Mouse (Mus musculus): Measurements from ENCODE around the gene Tpi1. TPM values are rescaled to one million over a fixed set of nuclear protein-coding genes. Genes with fewer than 3 reads are reported as not detected.

The Tpi1 gene
- polyA plus RNA-seq, 1 experiment, result not detected

DNA sequence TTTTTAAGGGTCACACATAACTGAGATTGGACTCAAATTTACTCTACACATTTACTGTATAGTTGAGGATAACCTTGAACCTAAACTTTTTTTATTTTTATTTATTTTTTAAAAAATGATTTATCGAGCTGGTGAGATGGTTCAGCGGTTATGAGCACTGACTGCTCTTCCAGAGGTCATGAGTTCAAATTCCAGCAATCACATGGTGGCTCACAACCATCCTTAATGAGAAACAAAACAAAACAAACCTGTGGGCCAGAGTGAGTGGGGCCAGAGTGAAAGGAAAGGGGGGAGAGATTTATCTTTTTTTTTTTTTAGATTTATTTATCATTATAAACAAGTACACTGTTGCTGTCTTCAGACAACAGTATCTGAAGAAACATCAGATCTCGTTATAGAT is 22.2 kb downstream of the Tpi1 start:
- no peaks in the 10 kb centered on the region for H3K4me1 ChIP-seq (ENCODE audit: control insufficient read depth, insufficient read depth, low read length)
- no peak overlapping the region for H3K27ac ChIP-seq (ENCODE audit: insufficient read depth, low read depth, low read length)
- 91% methylated on average over 3 of the region's 3 CpGs for WGBS
- H3K4me3 ChIP-seq (ENCODE audit: insufficient read depth, low read depth, low read length), result no peak overlapping the region
- TF ChIP-seq POLR2A (IDR thresholded peaks at IDR 0.05; ENCODE audit: insufficient read depth, low read depth, low read length) (no peak), CTCF (IDR thresholded peaks at IDR 0.05; ENCODE audit: insufficient read depth, low read depth, low read length) (no peak)

DNA sequence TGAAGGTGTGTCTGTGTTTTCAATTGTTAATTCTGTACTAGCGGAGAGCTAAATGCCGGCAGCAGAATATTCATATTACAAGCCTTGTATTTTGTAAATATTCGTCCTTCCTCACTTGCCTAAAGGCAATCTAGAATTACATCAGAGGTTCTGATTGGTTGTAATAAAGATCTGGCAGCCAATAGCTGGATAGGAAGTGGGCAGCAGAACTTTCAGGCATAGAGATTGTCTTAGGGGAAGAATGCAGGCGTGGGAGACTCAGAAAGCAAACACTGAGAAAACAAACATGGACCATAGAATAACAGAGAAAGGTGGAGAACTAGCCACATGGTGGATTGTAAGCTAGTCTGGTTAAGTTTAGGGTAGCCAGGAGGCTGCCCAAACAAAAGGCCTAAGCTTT is 24.0 kb downstream of the Tpi1 start:
- no peaks in the 10 kb centered on the region for H3K4me1 ChIP-seq (ENCODE audit: control insufficient read depth, insufficient read depth, low read length)
- TF ChIP-seq CTCF (IDR thresholded peaks at IDR 0.05; ENCODE audit: insufficient read depth, low read depth, low read length) (no peak), POLR2A (IDR thresholded peaks at IDR 0.05; ENCODE audit: insufficient read depth, low read depth, low read length) (no peak)
- H3K27ac ChIP-seq (ENCODE audit: insufficient read depth, low read depth, low read length), result peak overlapping the region; percentile 52; the same call in 1 of the 2 replicates
- 39% methylated on average over 4 of the region's 4 CpGs for WGBS
- no peak overlapping the region for H3K4me3 ChIP-seq (ENCODE audit: insufficient read depth, low read depth, low read length)

- peak overlapping the region; percentile 52; the same call in 1 of the 2 replicates for H3K27ac ChIP-seq (ENCODE audit: insufficient read depth, low read depth, low read length)
These were observed 24.6 kb downstream of the Tpi1 start for GRCm38 (mm10) chr6:124789519-124789918.

GRCm38 (mm10) chr6:124787722-124788121 is 26.4 kb downstream of the Tpi1 start:
- no peak overlapping the region for H3K27ac ChIP-seq (ENCODE audit: insufficient read depth, low read depth, low read length)
- 80% methylated on average over 10 of the region's 10 CpGs for WGBS

More at GRCm38 (mm10) chr6:124789519-124789918, 24.6 kb downstream of the Tpi1 start:
- WGBS, result 83% methylated on average over 4 of the region's 4 CpGs
- H3K4me3 ChIP-seq (ENCODE audit: insufficient read depth, low read depth, low read length), result no peak overlapping the region
- TF ChIP-seq CTCF (IDR thresholded peaks at IDR 0.05; ENCODE audit: insufficient read depth, low read depth, low read length) (no peak), POLR2A (IDR thresholded peaks at IDR 0.05; ENCODE audit: insufficient read depth, low read depth, low read length) (no peak)
- H3K4me1 ChIP-seq (ENCODE audit: control insufficient read depth, insufficient read depth, low read length), result no peaks in the 10 kb centered on the region

GRCm38 (mm10) chr6:124786756-124787420 is 27.2 kb downstream of the Tpi1 start:
- 47% methylated on average over 8 of the region's 8 CpGs for WGBS
- Histone ChIP-seq H3K4me1 (ENCODE audit: control insufficient read depth, insufficient read depth, low read length) (peaks cover 4% of the 10 kb centered on the region; the same call in 1 of the 2 replicates), H3K4me3 (ENCODE audit: insufficient read depth, low read depth, low read length) (no peak overlapping the region), H3K27ac (ENCODE audit: insufficient read depth, low read depth, low read length) (no peak overlapping the region)
- TF ChIP-seq POLR2A (IDR thresholded peaks at IDR 0.05; ENCODE audit: insufficient read depth, low read depth, low read length) (no peak), CTCF (IDR thresholded peaks at IDR 0.05; ENCODE audit: insufficient read depth, low read depth, low read length) (no peak)

More at GRCm38 (mm10) chr6:124787722-124788121, 26.4 kb downstream of the Tpi1 start:
- TF ChIP-seq POLR2A (IDR thresholded peaks at IDR 0.05; ENCODE audit: insufficient read depth, low read depth, low read length) (no peak), CTCF (IDR thresholded peaks at IDR 0.05; ENCODE audit: insufficient read depth, low read depth, low read length) (no peak)
- Histone ChIP-seq H3K4me3 (ENCODE audit: insufficient read depth, low read depth, low read length) (no peak overlapping the region), H3K4me1 (ENCODE audit: control insufficient read depth, insufficient read depth, low read length) (no peaks in the 10 kb centered on the region)

DNA sequence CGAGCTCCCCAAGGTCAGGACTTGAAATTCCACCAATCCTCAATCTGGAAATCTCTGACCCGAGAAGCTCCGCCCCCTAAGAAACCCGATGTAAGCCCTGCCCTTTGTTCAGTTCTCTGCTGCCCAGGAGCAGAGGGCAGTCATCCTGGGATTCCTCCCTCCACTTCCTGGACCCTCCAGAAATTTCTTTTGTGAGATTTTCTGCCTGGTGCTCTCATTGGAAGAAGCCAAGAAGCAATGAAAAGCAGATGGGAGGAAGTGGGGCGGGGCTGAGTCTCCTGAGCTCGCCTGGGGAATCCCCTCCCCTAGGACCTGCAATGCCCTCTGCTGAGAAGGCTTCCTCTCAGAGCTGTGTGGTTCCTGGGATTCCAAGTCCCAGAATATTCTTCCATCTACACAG is 31.7 kb downstream of the Tpi1 start:
- TF ChIP-seq CTCF (IDR thresholded peaks at IDR 0.05; ENCODE audit: insufficient read depth, low read depth, low read length) (no peak), POLR2A (IDR thresholded peaks at IDR 0.05; ENCODE audit: insufficient read depth, low read depth, low read length) (no peak)
- Histone ChIP-seq H3K4me1 (ENCODE audit: control insufficient read depth, insufficient read depth, low read length) (peaks cover 18% of the 10 kb centered on the region), H3K27ac (ENCODE audit: insufficient read depth, low read depth, low read length) (no peak overlapping the region), H3K4me3 (ENCODE audit: insufficient read depth, low read depth, low read length) (no peak overlapping the region)
- 24% methylated on average over 6 of the region's 6 CpGs for WGBS

- WGBS, result 66% methylated on average over 7 of the region's 7 CpGs
- Histone ChIP-seq H3K4me3 (ENCODE audit: insufficient read depth, low read depth, low read length) (no peak overlapping the region), H3K4me1 (ENCODE audit: control insufficient read depth, insufficient read depth, low read length) (peaks cover 18% of the 10 kb centered on the region), H3K27ac (ENCODE audit: insufficient read depth, low read depth, low read length) (no peak overlapping the region)
- TF ChIP-seq CTCF (IDR thresholded peaks at IDR 0.05; ENCODE audit: insufficient read depth, low read depth, low read length), result no peak
- TF ChIP-seq POLR2A (IDR thresholded peaks at IDR 0.05; ENCODE audit: insufficient read depth, low read depth, low read length), result no peak
These were observed 33.2 kb downstream of the Tpi1 start for GRCm38 (mm10) chr6:124780917-124781316.

DNA sequence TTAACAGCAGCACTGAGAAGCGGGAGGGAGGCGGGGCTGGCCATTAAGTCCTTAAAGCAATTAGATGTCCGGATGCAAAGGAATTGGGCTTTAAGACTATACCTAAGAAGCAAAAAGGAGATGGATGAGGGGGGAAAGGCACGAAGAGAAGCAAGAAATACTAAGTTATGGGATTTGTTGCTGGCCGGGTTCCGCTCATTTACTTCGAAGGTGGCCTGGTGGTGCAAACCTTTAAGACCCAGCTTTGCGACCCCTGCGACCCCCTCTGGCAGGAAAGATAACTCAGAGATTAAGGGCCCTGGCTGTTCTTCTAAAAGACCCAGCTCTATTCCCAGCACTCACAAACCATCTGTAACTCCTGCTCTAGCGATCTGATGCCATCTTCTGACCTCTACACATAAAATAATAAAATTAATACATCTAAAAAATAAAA is 34.1 kb downstream of the Tpi1 start:
- H3K27ac ChIP-seq (ENCODE audit: insufficient read depth, low read depth, low read length), result peak overlapping the region; percentile 55; the same call in 1 of the 2 replicates
- 11% methylated on average over 10 of the region's 10 CpGs for WGBS
- TF ChIP-seq CTCF (IDR thresholded peaks at IDR 0.05; ENCODE audit: insufficient read depth, low read depth, low read length), result no peak
- no peak for TF ChIP-seq POLR2A (IDR thresholded peaks at IDR 0.05; ENCODE audit: insufficient read depth, low read depth, low read length)
- peaks cover 18% of the 10 kb centered on the region for H3K4me1 ChIP-seq (ENCODE audit: control insufficient read depth, insufficient read depth, low read length)
- H3K4me3 ChIP-seq (ENCODE audit: insufficient read depth, low read depth, low read length), result peak overlapping the region; percentile 28

DNA sequence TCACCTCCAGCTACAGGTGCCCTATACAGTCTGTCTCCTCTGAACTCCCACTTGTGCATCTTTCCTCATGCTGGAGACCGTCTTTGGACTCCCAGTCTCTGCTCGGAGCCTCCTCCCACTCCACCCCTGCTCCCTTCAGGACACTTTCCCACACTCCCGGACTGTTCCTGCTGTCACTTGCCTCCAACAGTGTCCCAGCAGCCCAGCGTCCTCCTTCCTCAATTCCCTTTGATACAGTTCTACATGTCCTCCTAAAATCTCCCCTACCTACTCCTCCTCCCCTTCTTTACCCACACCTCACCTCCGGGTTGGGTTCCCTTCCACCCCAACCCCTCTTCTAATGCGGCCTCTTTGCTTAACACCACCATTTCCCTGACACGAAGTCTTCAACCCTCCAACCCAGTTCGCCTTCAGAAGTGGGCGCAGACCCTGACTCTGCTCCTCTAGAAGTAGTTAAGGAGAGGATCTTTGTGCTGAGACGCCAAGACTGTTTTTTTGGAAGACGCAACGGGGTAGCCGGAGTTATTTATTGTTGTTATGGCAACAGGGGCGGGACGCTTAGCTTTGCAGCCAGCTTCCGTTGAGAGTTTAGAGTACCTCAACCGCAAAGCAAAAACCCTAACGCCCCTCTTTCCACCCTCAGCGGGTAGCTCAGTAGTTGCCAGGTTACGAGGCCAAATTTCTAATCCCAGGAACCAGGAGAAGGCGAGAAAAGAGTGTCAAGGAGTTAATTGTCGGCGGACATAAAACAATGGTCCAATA is 34.7 kb downstream of the Tpi1 start, which contains the start of gene Lrrc23:
TSS of gene Lrrc23 (minus strand) at position 506 of the 762 bp plus-strand sequence.
- Histone ChIP-seq H3K4me3 (ENCODE audit: insufficient read depth, low read depth, low read length) (peak within 1 kb of the TSS; percentile 28), H3K4me1 (ENCODE audit: control insufficient read depth, insufficient read depth, low read length) (peaks cover 18% of the 10 kb centered on the region), H3K27ac (ENCODE audit: insufficient read depth, low read depth, low read length) (peak within 1 kb of the TSS; percentile 55; the same call in 1 of the 2 replicates)
- TF ChIP-seq POLR2A (IDR thresholded peaks at IDR 0.05; ENCODE audit: insufficient read depth, low read depth, low read length), result no peak
- TF ChIP-seq CTCF (IDR thresholded peaks at IDR 0.05; ENCODE audit: insufficient read depth, low read depth, low read length), result no peak
- 1% methylated on average over 23 of the region's 23 CpGs for WGBS

Measured in olfactory bulb, adult 2 months (tissue).